8 mouse cellular contexts compared by ENCODE assay signal in the genomic region with DNA sequence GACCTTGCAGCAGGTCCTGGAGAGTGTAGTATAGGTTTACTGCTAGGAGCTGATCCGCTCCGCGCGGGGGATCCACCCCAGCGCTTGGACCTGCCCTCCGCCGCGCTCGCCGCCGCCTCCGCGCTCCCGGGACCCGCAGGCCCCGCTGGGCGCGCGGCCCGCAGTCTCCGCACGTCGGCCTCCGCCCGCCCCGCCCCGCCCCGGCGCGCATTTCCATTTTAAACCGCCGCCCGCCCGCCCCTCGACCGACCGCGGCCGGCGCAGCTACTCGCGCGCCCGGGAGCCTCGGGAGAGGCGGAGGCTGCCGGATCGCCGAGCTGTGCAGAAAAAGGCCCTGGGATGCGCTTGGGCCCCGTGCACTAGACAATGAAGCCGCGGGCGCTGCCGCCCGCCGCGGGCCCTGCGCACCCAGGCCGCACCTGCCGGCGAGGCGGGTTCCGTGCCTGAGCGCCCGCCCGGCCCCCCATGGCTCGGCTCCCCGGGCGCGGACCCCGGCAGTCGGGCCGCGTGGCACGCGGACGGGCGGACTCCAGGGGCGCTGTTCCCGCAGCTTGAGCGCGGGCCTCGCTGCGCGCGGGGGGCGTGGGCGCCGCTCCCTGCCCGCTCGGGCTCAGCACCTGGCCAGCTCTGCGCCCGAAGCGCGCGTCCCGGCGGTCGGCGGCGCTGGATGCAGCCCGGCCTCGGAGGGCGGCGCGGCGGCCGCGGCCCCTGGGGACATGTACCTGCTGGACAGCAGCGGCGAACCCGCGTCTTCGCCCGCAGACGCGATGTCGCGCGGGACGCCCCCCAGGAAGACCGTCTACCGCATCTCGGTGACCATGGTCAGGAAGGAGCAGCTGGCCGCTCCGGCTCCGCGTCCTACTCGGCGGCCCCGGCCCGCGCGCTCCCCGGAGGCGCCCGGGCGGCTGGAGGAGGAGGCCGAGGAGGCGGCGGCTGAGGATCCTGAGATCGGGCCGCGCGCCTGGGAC.
DNase-seq lines count a peak whose midpoint lies in the region; ATAC-seq and TF ChIP-seq lines count a peak whose summit lies in the region.

No protein-coding gene starts in this region.

- under 1% methylated on average over 132 of the region's 146 CpGs for WGBS in forebrain, embryonic 15.5 days

- peaks cover 68% of the 10 kb centered on the region for H3K4me1 ChIP-seq in forebrain, embryonic 15.5 days

- no peaks in the 10 kb centered on the region for H3K36me3 ChIP-seq in forebrain, embryonic 15.5 days

- peak overlapping the region; percentile 97 for H3K4me2 ChIP-seq in forebrain, embryonic 15.5 days (replicated peaks)

- peak overlapping the region; percentile 96 for H3K27ac ChIP-seq in forebrain, embryonic 15.5 days (replicated peaks)
- peak overlapping the region; percentile 62; the same call in 1 of the 2 replicates for H3K27ac ChIP-seq in layer of hippocampus, adult 2 months

- TF ChIP-seq CTCF in layer of hippocampus, adult 2 months (conservative IDR thresholded peaks at IDR 0.05) = peak; percentile 42

- peak; percentile 29; the same call in 1 of the 2 replicates for ATAC-seq in cerebellum, adult (ENCODE audit: insufficient number of reproducible peaks, low FRiP score, low TSS enrichment)
- peak; percentile 80 for ATAC-seq in forebrain, embryonic 15.5 days (replicated peaks)

- H3K9me3 ChIP-seq in forebrain, embryonic 15.5 days = no peaks in the 10 kb centered on the region

- peak overlapping the region; percentile 81 for H3K9ac ChIP-seq in forebrain, embryonic 15.5 days (replicated peaks)

- peak overlapping the region; percentile 75 for H3K4me3 ChIP-seq in forebrain, embryonic 15.5 days
- peak overlapping the region; percentile 67 for H3K4me3 ChIP-seq in layer of hippocampus, adult 2 months

- intact Hi-C loops in heart, postnatal 10 days (cut with DNase I) = loop anchor here (2.0 kb wide), 2 partner anchors 126 to 346 kb away; partner anchors contain the start of gene Agap1

- peak; percentile 68 for DNase-seq in ES-CJ7 (ENCODE audit: low read depth, low spot score)
- peak; percentile 88 to 91 for DNase-seq in heart, postnatal 10 days
- peak; percentile 77 to 78 for DNase-seq in layer of hippocampus, adult 2 months (ENCODE audit: low spot score in 2 of 2)
- peak; percentile 65 to 71 for DNase-seq in lung, adult 18-20 months
- DNase-seq in ovary, postnatal 10 days (ENCODE audit: low spot score) = peak; percentile 55
- peak; percentile 35 for DNase-seq in urinary bladder, postnatal 10 days (ENCODE audit: low spot score)

- H3K27me3 ChIP-seq in forebrain, embryonic 15.5 days = no peaks in the 10 kb centered on the region

Comparison
In these comparisons a context has a peak if more than half of its experiments do, and no peak if none do; other contexts are left out.
1. Peak in every context shown above with its lines: DNase-seq, ATAC-seq, H3K4me3 ChIP-seq and H3K27ac ChIP-seq.
2. DNase-seq: peak in every context shown above with its lines; median percentile 90 in heart, postnatal 10 days; 78 in layer of hippocampus, adult 2 months; 68 in ES-CJ7; 68 in lung, adult 18-20 months; 55 in ovary, postnatal 10 days; 35 in urinary bladder, postnatal 10 days.